Mouse (Mus musculus) frontal cortex, adult (tissue): Measurements from ENCODE around the gene Olfr465-ps1.

Experiments
- ATAC-seq: cut with Nextera tagmentation; 2 replicates; pipeline ENCODE4 v1.9.2; 2017; ENCODE audit warnings: mild to moderate bottlenecking, moderate library complexity, mixed read lengths; ENCODE audit not compliant: low TSS enrichment

Gene Olfr465-ps1

DNA sequence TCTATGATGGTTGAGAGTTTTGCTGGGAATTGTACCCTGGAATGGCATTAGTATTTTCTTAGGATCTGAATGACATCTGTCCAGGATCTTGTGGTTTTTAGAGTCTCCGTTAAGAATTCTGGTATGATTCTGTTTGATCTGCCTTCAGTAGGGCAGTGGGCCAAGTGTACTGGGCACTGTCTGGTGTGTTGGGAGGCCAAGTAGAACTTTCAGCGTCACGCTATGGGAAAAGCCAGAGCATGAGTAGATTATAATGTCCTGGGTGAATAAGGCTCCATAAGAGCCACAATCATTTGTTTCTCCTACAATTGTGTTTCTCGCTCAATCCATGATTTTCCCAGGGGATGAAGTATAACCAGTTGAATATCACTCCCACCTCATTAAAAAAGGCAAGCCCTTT lies at the start of gene Olfr465-ps1:
TSS of gene Olfr465-ps1 (plus strand) at position 301 of the 400 bp plus-strand sequence.
- no peak for ATAC-seq

DNA sequence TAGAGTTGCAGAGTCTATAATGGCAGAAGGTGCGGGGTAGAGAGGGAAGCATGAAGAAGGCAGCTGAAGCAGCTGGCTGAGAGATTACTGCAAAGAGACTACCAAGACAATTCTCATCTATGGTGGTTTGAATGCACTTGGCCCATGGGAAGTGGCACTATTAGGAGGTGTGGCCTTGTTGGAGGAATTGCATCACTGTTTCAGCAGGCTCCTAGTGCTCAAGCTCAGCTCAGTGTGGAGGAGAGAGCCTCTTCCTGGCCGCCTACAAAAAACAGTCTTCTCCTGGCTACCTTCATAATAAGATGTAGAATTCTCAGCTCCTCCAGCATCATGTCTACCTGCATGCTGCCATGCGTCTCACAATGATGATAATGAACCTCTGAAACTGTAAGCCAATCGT lies 42.0 kb upstream of the Olfr465-ps1 start:
- no peak for ATAC-seq

DNA sequence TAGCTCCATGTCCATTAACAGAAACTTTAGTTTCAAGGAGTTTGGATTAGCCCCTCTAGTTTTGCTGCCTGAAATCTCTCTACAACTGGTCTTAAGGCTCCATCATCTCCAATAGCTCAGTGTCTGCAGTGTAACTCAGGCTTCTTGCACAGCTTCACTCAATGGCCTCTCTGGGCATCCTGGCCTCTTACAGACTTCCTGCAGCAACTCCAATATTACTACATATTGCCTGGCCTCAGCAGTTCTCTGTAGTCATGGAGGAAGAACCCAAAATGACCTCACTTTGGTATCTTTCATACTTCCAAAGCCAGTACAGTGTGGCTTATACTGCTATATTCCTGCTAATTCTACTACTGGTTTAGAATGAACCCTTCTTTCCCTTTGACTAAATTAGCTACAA lies 40.9 kb upstream of the Olfr465-ps1 start:
- ATAC-seq: no peak

DNA sequence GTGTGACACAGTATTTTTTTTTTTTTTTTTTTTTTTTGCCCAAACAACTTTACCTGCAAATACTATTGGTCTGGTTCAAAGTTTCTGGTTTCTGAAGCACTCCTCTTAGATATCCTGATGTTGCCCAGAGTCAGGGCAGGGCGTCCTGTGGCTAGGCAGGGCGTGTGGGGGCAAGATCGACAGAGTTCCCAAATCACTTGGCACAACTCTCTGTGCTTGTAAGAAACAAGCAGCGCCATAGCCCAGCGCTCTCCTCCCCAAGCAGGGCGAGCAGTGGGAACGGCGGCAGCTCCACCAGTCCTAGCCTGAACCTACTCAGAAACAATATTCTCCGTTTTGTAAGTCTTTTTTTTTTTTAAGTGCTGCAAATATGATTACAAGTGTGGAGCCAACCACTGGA lies 37.2 kb upstream of the Olfr465-ps1 start:
- no peak for ATAC-seq

DNA sequence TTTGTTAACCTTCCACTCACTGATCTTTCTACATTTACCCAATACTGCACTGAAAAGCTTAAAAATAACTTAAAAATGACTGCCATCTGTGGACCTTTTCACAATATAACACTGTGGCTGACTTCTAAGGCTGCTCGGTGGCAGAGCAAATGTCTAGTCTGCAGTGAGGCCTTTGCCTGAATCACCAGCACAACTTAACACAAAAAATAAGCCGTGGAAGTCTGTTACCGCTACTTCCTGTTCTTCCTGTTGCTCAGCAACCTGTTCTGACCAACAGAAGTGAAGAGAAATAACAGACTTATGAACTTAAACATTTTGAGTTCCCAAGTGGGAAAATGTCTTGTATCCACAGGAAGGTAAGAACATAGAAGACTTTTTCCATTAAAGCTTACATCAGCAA lies 36.7 kb upstream of the Olfr465-ps1 start:
- ATAC-seq: no peak

DNA sequence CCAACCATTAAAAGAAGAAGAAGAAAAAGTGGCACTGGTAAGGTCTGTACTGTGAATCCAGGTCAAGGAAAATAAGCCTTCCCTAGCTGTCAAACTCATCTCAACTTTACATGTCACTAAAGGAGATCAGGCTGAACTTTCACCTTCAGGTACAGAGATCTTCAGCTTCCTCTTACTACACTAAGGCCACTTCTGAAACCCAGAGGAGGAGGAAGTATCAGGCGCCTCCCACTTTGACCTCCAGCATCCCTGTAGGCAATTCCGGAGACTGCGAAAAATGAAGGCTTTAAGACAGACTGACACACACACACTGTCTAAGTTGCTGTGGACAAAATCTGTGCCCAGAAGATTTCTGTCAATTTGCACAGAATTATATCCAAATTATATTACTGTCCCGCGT lies 25.9 kb upstream of the Olfr465-ps1 start:
- ATAC-seq: no peak

GRCm38 (mm10) chr13:65112459-65113110 lies 25.3 kb upstream of the Olfr465-ps1 start, which contains the start of gene Mfsd14b:
TSS of gene Mfsd14b (minus strand) at chr13:65112975.
- peak; percentile 99 for ATAC-seq

GRCm38 (mm10) chr13:65113239-65113638 lies 24.6 kb upstream of the Olfr465-ps1 start:
- ATAC-seq: no peak

- ATAC-seq: no peak
Observed at GRCm38 (mm10) chr13:65120984-65121383, 16.9 kb upstream of the Olfr465-ps1 start.

GRCm38 (mm10) chr13:65122111-65122510 lies 15.8 kb upstream of the Olfr465-ps1 start:
- no peak for ATAC-seq

DNA sequence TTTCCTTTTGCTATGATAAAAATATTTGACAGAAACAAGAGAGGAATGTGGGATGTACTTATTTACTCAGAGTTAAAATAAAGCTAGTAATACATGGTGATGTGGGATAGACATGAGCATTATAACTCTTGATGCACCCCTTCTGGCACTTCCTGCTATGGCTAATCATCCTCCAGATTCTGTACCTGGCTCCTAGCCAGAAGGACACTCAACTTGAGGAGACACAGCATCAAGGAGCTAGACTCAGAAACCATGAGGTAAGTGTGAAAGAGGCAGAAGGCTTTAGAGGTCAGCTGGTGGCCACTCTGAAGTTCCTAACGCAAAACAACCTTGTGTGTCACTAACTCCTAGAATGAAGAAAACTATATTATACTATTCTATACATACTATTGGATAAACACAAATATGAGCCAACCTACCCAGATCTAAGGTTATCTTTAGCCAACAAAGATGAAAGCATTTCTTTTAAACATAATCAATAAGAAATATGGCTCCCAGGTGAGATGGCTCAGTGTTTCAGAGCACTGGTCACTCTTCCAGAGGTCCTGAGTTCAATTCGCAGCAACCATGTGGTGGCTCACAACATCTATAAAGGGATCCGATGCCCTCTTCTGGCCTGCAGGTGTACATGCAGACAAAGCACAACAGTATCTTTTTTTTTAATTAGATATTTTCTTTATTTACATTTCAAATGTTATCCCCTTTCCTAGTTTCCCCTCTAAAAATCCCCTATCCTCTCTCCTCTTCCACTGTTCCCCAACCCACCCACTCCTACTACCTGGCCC lies 10.6 kb upstream of the Olfr465-ps1 start:
- ATAC-seq: no peak

DNA sequence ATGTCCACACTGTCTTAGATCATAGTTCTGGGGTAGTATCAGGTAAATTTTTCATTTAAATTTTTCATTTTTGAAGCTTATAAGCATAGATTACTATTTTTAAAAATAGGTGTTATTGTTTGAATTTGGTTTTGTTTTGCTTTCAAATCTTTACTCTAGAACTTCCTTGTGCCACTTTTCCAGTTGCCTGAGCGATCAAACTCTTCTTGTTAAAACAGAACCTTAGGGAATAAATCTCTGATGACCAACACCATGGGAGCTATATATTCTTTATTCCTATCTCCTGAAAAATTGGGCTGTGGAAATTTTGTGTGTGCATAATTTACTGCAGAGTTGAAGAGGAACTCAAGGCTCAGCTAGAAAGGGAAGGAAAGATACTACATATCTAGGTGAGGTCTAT lies 12.1 kb downstream of the Olfr465-ps1 start, which contains the start of gene Olfr466:
TSS of gene Olfr466 (plus strand) at position 301 of the 400 bp plus-strand sequence.
- no peak for ATAC-seq

DNA sequence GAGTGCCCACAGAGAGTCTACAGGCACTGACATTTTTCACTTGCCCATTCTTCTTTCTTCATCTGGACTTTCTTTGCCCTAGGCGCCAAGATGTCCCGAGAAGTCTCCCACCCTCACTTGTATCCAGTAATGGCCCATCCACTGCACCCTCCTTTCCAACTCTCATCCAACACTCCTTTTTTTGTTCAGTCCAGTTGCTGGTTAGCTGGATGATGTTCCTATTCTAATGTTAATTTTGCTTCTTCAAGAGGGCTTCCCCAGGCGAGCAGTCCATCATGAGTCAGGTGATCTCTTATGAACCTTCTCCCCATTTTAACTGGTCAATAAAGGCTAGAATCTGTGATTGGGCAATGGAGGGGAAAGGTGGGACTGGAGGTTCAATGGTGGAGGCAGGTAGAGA lies 36.2 kb downstream of the Olfr465-ps1 start:
- ATAC-seq: no peak

DNA sequence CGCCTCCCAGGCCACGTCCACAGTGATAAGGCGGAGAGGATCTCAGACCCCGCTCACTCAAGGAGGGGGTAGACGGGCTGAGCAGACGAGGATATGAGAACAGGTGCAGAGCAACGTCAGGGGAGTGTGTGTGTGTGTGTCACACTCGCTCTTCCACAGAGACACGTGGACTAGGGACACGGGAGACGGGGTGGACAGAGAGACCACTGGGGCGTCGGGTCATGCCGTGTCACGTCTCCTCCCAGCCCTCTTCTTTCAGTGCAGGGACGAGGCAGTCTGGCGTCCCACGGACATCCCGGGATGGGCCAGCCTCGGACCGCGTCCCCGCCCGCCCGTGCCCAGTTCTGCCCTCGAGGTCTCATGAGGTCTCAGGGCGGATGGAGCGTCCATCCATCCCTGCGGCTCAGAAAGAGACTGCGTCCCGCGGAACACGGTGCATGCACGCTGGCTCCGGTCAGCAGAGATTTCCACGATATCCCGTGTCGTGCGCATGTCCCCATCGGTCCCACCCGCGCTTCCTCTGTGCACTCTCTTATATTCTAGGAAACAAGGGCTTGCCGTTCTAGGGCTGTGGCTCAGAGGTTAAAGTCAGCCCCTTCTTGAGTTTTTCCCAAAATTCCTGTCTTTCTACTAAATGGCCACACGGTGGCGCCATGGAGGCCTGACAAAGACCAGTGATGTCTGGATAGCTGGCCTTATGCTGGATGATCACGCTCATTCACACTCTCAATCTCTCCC lies 38.0 kb downstream of the Olfr465-ps1 start:
- peak; percentile 62; the same call in 1 of the 2 replicates for ATAC-seq

DNA sequence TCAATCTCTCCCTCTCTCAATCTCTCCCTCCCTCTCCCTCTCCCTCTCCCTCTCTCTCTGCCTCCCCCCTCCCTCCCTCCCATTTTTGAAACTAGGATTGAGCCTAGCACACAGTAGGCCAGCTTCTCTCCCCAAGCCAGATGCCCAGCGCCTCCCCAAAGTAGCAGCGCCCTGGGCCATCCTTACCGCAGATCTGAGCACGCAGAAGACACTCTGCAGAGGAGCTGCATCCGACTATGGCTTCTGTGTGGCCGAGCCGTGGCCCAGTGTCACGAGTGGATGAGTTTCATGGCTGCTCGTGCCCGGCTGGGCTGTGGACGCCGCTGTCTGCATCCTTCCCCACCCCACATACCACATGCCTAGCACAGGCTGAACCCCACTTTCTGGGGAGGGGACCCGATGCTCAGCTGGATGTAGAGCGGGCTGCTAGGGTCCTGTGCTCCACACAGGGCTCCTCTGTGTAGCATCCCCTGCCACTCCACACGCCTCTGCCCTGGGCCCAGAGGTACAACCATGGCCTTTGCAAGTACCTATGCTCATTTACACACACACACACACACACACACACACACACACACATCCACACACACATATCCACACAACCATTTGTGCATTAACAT lies 38.7 kb downstream of the Olfr465-ps1 start:
- no peak for ATAC-seq
